Mouse (Mus musculus): ENCODE data around the gene Lingo2. TPM values are rescaled to one million over a fixed set of nuclear protein-coding genes. Genes with fewer than 3 reads are reported as not detected.

Lingo2 gene
- polyA plus RNA-seq, 1 experiment from 2014 or later: 0.05 TPM

GRCm38 (mm10) chr4:36730691-36731090, 220.9 kb downstream of the Lingo2 start:
- H3K36me3 ChIP-seq (ENCODE audit: insufficient read depth, low read length): no peaks in the 10 kb centered on the region
- H3K9ac ChIP-seq (replicated peaks; ENCODE audit: low read depth): no peak overlapping the region
- no peaks in the 10 kb centered on the region for H3K27me3 ChIP-seq (replicated peaks; ENCODE audit: insufficient read depth, low read length)
- H3K9me3 ChIP-seq (ENCODE audit: low read length): no peaks in the 10 kb centered on the region
- no peak overlapping the region for H3K4me2 ChIP-seq (replicated peaks; ENCODE audit: low read depth, low read length)
- WGBS: 54% methylated on average over 2 of the region's 2 CpGs
- ATAC-seq (no peak), DNase-seq (ENCODE audit: low spot score) (no peak)
- no peak overlapping the region for H3K4me3 ChIP-seq (ENCODE audit: low read depth, low read length)
- no peak overlapping the region for H3K27ac ChIP-seq (ENCODE audit: low read length)
- H3K4me1 ChIP-seq (ENCODE audit: insufficient read depth, low read depth, low read length): no peaks in the 10 kb centered on the region
- TF ChIP-seq CTCF (IDR thresholded peaks at IDR 0.05) (no peak), EP300 (IDR thresholded peaks at IDR 0.05) (no peak)

DNA sequence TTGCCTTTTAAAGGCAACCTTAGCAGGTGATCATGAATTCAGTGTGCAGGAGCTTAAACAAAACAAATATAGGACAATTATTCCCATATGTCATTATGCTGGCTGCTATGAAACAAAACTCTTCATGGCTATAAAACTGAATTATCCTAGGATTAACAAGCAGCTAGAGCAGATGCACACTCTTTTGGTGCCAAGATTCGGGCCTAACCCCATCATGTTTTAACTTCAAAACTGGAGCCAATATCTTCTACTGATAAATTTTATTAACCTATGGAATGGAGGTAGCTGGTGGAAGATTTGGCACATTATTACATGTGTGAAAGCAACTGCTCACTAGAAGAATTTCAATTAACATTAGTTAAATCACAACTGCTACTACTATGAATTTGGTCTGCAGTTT, 235.1 kb downstream of the Lingo2 start:
- no peaks in the 10 kb centered on the region for H3K9me3 ChIP-seq (ENCODE audit: low read length)
- 49% methylated on average over 1 of the region's 1 CpGs for WGBS
- H3K4me1 ChIP-seq (ENCODE audit: insufficient read depth, low read depth, low read length): no peaks in the 10 kb centered on the region

GRCm38 (mm10) chr4:36698888-36699287, 252.7 kb downstream of the Lingo2 start:
- no peak overlapping the region for H3K27ac ChIP-seq (ENCODE audit: low read length)
- TF ChIP-seq EP300 (IDR thresholded peaks at IDR 0.05) (no peak), CTCF (IDR thresholded peaks at IDR 0.05) (no peak)
- H3K4me2 ChIP-seq (replicated peaks; ENCODE audit: low read depth, low read length): no peak overlapping the region
- H3K9me3 ChIP-seq (ENCODE audit: low read length): no peaks in the 10 kb centered on the region
- DNase-seq (ENCODE audit: low spot score) (no peak), ATAC-seq (no peak)
- no peak overlapping the region for H3K9ac ChIP-seq (replicated peaks; ENCODE audit: low read depth)
- H3K4me1 ChIP-seq (ENCODE audit: insufficient read depth, low read depth, low read length): no peaks in the 10 kb centered on the region
- no peak overlapping the region for H3K4me3 ChIP-seq (ENCODE audit: low read depth, low read length)
- WGBS: 59% methylated on average over 3 of the region's 3 CpGs
- H3K36me3 ChIP-seq (ENCODE audit: insufficient read depth, low read length): no peaks in the 10 kb centered on the region
- H3K27me3 ChIP-seq (replicated peaks; ENCODE audit: insufficient read depth, low read length): no peaks in the 10 kb centered on the region

More for the DNA sequence above, 235.1 kb downstream of the Lingo2 start:
- no peak overlapping the region for H3K27ac ChIP-seq (ENCODE audit: low read length)
- ATAC-seq (no peak), DNase-seq (ENCODE audit: low spot score) (no peak)
- H3K4me2 ChIP-seq (replicated peaks; ENCODE audit: low read depth, low read length): no peak overlapping the region
- no peak overlapping the region for H3K4me3 ChIP-seq (ENCODE audit: low read depth, low read length)
- H3K27me3 ChIP-seq (replicated peaks; ENCODE audit: insufficient read depth, low read length): no peaks in the 10 kb centered on the region
- H3K9ac ChIP-seq (replicated peaks; ENCODE audit: low read depth): no peak overlapping the region
- no peak for TF ChIP-seq EP300 (IDR thresholded peaks at IDR 0.05)
- H3K36me3 ChIP-seq (ENCODE audit: insufficient read depth, low read length): no peaks in the 10 kb centered on the region

- ATAC-seq: no peak
- no peak overlapping the region for H3K4me3 ChIP-seq (ENCODE audit: low read depth, low read length)
- TF ChIP-seq CTCF (IDR thresholded peaks at IDR 0.05): no peak
- TF ChIP-seq EP300 (IDR thresholded peaks at IDR 0.05): no peak
- no peaks in the 10 kb centered on the region for H3K4me1 ChIP-seq (ENCODE audit: insufficient read depth, low read depth, low read length)
- H3K27me3 ChIP-seq (replicated peaks; ENCODE audit: insufficient read depth, low read length): no peaks in the 10 kb centered on the region
- WGBS: 50% methylated on average over 2 of the region's 2 CpGs
- H3K9ac ChIP-seq (replicated peaks; ENCODE audit: low read depth): no peak overlapping the region
- no peaks in the 10 kb centered on the region for H3K9me3 ChIP-seq (ENCODE audit: low read length)
- no peak overlapping the region for H3K4me2 ChIP-seq (replicated peaks; ENCODE audit: low read depth, low read length)
- no peak overlapping the region for H3K27ac ChIP-seq (ENCODE audit: low read length)
- DNase-seq (ENCODE audit: low spot score): no peak
- H3K36me3 ChIP-seq (ENCODE audit: insufficient read depth, low read length): no peaks in the 10 kb centered on the region
Measured at GRCm38 (mm10) chr4:36696810-36697209, 254.7 kb downstream of the Lingo2 start.

DNA sequence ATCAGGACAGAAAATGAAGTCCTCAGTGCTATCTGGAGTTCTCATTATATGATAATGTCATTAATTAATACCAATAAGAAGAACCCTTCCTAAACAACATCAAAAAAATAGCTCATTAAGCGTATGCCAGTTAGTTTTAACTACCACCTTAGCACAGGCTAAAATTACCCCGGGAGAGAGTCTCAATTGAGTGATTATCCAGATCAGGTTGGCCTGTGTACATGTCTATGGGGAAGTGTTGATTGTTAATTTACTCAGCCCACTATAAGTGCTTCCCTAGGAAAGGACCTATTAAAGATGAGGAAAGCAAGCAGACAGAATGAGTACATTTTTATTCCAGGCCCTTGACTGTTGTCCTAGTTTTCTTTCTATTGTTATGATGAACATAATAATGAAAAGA, 291.6 kb downstream of the Lingo2 start:
- H3K27ac ChIP-seq (ENCODE audit: low read length): no peak overlapping the region

DNA sequence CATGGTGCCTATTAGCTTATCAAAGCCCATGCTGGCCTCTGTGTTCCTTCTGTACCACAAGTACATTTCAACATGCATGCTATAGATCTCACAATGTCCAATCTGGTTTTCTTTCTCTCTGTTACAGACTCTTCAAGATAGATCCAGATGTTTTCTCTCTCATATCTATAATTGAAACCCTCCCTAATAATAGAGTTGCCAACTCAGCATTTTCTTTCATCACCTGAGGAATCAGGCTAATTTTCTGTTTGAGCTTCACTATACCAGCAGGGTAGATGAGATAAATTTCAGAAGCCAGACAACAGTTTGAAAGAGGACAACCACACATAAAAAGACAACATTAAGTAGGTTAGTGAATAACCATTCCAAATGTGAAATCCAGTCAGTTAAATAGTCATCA, 303.8 kb downstream of the Lingo2 start:
- Histone ChIP-seq H3K27ac (ENCODE audit: low read length) (no peak overlapping the region), H3K36me3 (ENCODE audit: insufficient read depth, low read length) (no peaks in the 10 kb centered on the region), H3K9me3 (ENCODE audit: low read length) (no peaks in the 10 kb centered on the region), H3K4me1 (ENCODE audit: insufficient read depth, low read depth, low read length) (no peaks in the 10 kb centered on the region), H3K27me3 (replicated peaks; ENCODE audit: insufficient read depth, low read length) (no peaks in the 10 kb centered on the region), H3K9ac (replicated peaks; ENCODE audit: low read depth) (no peak overlapping the region), H3K4me2 (replicated peaks; ENCODE audit: low read depth, low read length) (no peak overlapping the region), H3K4me3 (ENCODE audit: low read depth, low read length) (no peak overlapping the region)
- TF ChIP-seq CTCF (IDR thresholded peaks at IDR 0.05) (no peak), EP300 (IDR thresholded peaks at IDR 0.05) (no peak)
- DNase-seq (ENCODE audit: low spot score) (no peak), ATAC-seq (no peak)

More for the DNA sequence above, 291.6 kb downstream of the Lingo2 start:
- WGBS: 82% methylated on average over 2 of the region's 2 CpGs
- Histone ChIP-seq H3K4me3 (ENCODE audit: low read depth, low read length) (no peak overlapping the region), H3K27me3 (replicated peaks; ENCODE audit: insufficient read depth, low read length) (no peaks in the 10 kb centered on the region), H3K9me3 (ENCODE audit: low read length) (no peaks in the 10 kb centered on the region), H3K9ac (replicated peaks; ENCODE audit: low read depth) (no peak overlapping the region), H3K4me1 (ENCODE audit: insufficient read depth, low read depth, low read length) (no peaks in the 10 kb centered on the region), H3K4me2 (replicated peaks; ENCODE audit: low read depth, low read length) (no peak overlapping the region), H3K36me3 (ENCODE audit: insufficient read depth, low read length) (no peaks in the 10 kb centered on the region)
- ATAC-seq (no peak), DNase-seq (ENCODE audit: low spot score) (no peak)
- no peak for TF ChIP-seq CTCF (IDR thresholded peaks at IDR 0.05)
- TF ChIP-seq EP300 (IDR thresholded peaks at IDR 0.05): no peak

DNA sequence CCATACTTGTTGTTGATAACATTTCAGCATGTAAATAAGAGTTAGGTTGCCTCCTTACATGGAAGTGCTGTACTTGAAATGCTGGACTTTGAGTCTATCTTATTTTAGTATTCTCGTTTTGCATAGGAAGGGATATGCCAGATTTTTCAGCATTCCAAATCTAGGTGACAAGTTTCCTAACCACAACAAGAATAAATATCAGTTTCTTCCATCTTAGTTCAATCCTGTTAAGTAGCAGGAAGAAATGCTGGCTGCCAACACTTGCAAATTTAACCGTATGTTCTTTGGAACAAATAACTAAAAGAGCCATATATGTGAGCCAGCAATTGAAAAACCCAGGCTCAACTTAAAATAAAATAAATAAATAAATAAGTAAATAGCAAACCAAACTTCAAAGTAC, 315.9 kb downstream of the Lingo2 start:
- Histone ChIP-seq H3K36me3 (ENCODE audit: insufficient read depth, low read length) (no peaks in the 10 kb centered on the region), H3K9me3 (ENCODE audit: low read length) (no peaks in the 10 kb centered on the region), H3K27me3 (replicated peaks; ENCODE audit: insufficient read depth, low read length) (no peaks in the 10 kb centered on the region), H3K4me1 (ENCODE audit: insufficient read depth, low read depth, low read length) (no peaks in the 10 kb centered on the region), H3K27ac (ENCODE audit: low read length) (no peak overlapping the region), H3K4me3 (ENCODE audit: low read depth, low read length) (no peak overlapping the region), H3K9ac (replicated peaks; ENCODE audit: low read depth) (no peak overlapping the region), H3K4me2 (replicated peaks; ENCODE audit: low read depth, low read length) (no peak overlapping the region)
- DNase-seq (ENCODE audit: low spot score) (no peak), ATAC-seq (no peak)
- 74% methylated on average over 2 of the region's 2 CpGs for WGBS
- TF ChIP-seq EP300 (IDR thresholded peaks at IDR 0.05) (no peak), CTCF (IDR thresholded peaks at IDR 0.05) (no peak)
